Mouse (Mus musculus) cerebellum, adult 11 months (tissue): ENCODE measurements around the gene Emg1.

Experiments used
- DNase-seq: peaks from one replicate; pipeline ENCODE4 v3.0.0; 2022

The Emg1 gene

DNA sequence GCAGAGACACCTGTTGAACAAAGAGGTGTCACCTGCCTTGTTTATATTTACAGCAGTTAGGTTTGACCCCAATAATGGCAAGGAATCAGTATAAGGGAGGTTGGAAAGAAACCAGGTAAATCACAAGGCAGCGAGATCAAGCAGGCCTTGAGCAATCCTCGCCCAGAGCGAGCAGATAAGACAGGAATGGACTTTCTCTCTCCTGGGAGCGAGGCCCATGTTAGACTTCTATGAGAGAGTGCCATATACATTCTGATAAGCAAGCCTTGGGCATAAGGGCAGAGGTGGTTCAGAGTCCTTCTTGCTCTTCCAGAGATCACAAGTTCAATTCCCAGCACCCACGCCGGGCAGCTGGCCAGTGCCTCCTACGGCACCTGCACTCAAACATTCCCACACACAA is 33.2 kb downstream of the Emg1 start:
- DNase-seq = no peak

DNA sequence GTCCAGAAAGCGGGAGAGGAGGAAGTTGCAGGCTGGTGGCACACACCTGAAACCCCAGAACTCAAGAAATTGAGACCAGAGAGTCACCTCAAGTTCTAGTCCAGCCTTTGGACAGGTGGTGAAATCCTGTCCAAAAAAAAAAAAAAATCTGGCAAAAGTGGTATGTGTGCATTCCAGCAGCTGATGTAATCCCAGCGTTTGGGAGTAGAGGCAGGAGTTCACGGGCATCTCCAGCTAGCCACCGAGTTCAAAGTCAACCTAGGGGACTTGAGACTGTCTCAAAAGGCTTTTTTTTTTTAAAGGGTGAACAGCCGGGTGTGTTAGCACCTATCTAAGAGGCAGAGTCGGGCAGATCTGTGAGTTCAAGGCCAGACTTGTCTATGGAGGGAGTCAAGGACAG is 35.8 kb downstream of the Emg1 start:
- DNase-seq = no peak

- no peak for DNase-seq
Observed at GRCm38 (mm10) chr6:124674591-124674990, 37.4 kb downstream of the Emg1 start.

DNA sequence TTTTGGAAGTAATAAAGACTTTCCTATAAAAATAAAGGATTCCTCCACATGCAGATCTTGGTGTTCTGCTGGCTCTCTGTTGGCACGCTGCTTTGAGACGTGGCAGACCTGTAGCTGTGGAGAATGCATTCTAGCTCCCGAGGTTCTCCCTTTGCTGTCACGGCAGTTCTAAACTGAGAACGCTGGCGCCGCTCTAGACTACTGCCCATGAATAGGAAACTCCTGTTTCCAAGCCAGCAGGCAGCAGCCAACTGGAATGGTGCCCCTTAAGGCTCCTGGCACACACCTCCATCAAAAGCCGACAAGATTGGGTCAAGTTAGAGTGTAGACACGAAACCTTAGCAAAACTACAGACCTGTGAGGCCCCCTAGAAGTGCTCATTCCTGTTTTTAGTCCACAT is 38.4 kb downstream of the Emg1 start:
- DNase-seq = peak; percentile 63

DNA sequence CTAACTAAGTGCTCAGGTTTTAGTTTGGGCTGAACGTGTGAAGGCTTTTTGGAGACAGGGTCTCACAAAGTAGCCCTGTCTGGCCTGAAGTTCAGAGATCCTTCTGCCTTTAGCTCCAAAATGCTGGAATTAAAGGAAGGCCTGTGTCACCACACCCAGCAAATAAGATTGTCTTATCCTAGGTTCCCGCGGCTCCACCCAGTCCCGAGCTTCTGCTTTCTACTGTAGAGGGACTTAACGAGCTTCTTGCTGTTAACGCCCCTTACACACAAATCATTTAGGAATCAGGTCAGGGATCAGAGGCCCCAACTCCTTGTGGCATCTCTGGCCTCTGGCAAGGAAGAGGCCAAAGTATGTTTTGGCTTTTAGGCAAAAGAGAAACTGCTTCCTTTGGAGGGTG is 39.9 kb downstream of the Emg1 start:
- no peak for DNase-seq

GRCm38 (mm10) chr6:124670281-124670900 is 41.6 kb downstream of the Emg1 start:
- no peak for DNase-seq

- peak; percentile 75 for DNase-seq
Observed at GRCm38 (mm10) chr6:124669234-124669859, 42.6 kb downstream of the Emg1 start.

DNA sequence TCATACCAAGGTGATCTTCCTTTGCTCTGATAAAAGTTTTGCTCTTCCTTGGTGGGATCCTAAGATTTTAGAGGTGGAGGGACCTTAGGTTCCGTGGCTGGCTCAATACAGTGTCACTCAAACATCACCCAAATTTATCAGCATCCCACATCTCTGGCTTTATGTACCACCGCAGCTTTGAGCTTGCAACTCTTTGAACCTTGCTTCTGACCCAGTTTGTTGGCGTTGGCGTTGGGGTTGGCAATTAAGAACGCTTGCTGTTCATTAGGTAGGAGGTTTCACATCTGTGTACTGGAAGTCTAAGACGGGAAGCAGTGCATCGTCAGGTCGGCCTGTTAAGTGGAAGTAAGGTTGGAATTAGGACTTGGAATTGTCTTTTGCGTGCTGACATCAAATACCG is 47.0 kb downstream of the Emg1 start:
- no peak for DNase-seq

DNA sequence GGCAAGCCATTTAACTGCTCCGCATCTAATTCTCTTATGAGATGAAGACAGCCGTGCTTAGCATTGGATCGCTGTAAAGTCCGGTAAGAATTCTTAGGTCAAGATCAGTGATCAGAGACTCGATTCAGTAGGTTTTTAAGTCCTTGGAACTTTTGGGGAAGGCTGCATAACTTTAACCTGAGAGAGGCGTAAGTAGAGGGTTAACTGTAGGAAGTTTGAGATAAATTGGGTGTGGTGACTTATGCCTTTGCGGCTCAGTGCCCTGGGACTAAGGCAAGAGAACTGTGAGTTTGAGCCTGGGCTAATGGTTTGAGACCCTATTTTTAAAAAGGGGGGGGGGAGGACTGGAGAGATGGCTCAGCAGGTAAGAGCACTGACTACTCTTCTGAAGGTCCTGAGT is 47.7 kb downstream of the Emg1 start:
- DNase-seq = no peak

DNA sequence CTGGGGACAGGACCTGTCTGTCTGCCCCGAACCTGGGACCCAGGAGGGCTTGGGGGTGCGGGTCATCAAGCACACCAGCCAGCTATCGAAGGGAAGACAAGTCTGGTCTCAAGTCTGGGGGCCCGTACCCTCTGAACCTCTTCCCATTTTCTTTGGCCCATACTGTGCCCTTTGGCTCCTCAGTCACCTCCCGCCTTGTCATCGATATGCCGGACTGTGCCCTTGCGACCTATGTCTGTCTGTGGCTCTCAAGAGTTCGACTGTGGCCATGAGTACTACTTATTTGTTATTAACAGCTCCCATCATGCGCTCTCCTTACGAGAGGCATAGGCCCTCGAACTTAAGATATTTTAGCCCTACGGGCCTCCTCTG is 48.6 kb downstream of the Emg1 start:
- DNase-seq = no peak

DNA sequence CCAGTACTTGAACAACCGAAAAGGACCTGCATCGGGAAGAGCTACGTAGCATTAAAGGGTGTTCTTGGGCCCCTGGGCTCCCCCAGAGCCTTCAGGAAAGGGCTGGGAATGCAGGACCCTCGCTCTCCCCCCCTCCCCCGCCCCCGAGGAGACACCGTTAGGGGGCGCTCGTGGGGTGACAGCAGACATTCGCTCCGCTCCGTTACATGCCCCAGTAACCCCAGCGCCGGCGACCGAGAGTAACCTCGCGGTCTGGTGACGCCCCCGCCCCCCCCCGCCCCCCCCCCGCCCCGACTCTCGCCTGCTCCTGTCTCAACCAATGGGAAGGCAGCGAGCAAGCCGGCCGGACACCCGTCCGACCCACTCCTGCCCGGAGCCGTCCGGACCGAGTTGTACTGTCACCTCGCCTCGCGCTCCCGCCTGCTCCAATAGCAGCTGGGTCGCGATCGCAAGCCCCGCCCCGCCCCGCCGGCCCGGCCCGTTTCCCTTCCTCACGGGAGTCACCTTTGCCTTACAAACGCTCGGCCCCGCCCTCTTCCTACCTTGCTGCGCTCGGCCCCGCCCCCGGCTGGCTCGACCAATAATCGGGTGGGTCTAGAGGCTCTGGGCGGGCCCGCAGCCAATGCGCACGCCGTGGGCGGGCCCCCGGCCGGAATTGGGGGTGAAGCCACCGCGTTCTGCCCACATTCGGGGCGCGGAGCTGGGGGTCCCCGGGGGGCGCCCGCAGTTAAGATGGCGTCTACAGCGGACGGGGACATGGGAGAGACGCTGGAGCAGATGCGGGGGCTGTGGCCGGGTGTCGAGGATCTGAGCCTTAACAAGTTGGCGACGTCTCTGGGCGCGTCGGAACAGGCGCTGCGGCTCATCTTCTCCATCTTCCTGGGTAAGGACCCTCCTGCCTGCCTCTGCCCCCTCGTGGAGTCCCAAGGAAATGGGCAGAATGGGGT is 49.2 kb downstream of the Emg1 start, which contains the start of gene Lpcat3:
TSS of gene Lpcat3 (plus strand) at position 551 of the 947 bp plus-strand sequence.
- peak; percentile 99 for DNase-seq

- no peak for DNase-seq
Observed at GRCm38 (mm10) chr6:124661995-124662394, 50.0 kb downstream of the Emg1 start.

GRCm38 (mm10) chr6:124661156-124661806 is 50.7 kb downstream of the Emg1 start:
- no peak for DNase-seq

GRCm38 (mm10) chr6:124658067-124658466 is 53.9 kb downstream of the Emg1 start:
- no peak for DNase-seq

DNA sequence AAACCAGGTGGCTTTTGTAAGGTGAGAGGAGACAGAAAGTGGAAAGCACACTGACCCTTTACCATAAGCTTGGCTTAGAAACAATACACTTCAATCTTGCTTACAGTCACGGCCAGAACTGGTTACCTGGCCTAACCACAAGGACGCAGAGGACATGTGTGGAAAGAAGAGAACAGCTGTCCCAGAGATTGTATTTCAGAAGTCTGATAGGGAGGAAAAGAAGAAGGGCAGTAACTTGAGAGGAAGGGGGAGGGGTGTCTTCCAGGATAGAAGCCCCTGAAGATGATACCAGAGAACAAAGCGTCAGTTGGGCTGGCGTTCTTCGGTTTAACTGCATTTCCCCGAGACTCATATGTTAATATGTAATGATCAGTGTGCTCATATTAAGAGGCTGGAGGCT is 56.1 kb downstream of the Emg1 start:
- DNase-seq = no peak
